Mouse (Mus musculus) stomach, postnatal 0 days (tissue): Measurements from ENCODE around the gene Astn2. TPM values are rescaled to one million over a fixed set of nuclear protein-coding genes. Genes with fewer than 3 reads are reported as not detected.
A peak's percentile ranks its signal among the peaks of the same experiment; 100 is the strongest.

Source experiments
- ATAC-seq: fragments of 200-750 bp; cut with Nextera tagmentation; 2 replicates; pipeline ENCODE4 v1.8.0; 2017; ENCODE audit not compliant: low FRiP score, low TSS enrichment
- DNase-seq: peaks from one replicate; pipeline ENCODE4 v3.0.0-alpha.2; 2016; ENCODE audit warnings: low spot score
- H3K27ac ChIP-seq: fragments of 300-500 bp; sonication (generic); replicated peaks from 2 replicates; pipeline ENCODE4 v1.5.1; 2014; ENCODE audit warnings: mild to moderate bottlenecking, control low read depth
- H3K27me3 ChIP-seq: fragments of 300-500 bp; sonication (generic); 2 replicates; pipeline ENCODE4 v1.6.1; 2014; ENCODE audit warnings: low read length; ENCODE audit not compliant: control insufficient read depth, insufficient read depth
- H3K36me3 ChIP-seq: fragments of 300-500 bp; sonication (generic); 2 replicates; pipeline ENCODE4 v1.6.1; 2014; ENCODE audit warnings: low read length, mixed read lengths; ENCODE audit not compliant: control insufficient read depth, insufficient read depth
- H3K4me1 ChIP-seq: fragments of 300-500 bp; sonication (generic); replicated peaks from 2 replicates; pipeline ENCODE4 v1.6.1; 2014; ENCODE audit warnings: antibody characterized with exemption; ENCODE audit not compliant: control insufficient read depth, insufficient read depth
- H3K4me2 ChIP-seq: fragments of 300-500 bp; sonication (generic); replicated peaks from 2 replicates; pipeline ENCODE4 v1.6.1; 2014; ENCODE audit warnings: low read depth, mild to moderate bottlenecking, control low read depth, moderate library complexity
- H3K4me3 ChIP-seq: fragments of 300-500 bp; sonication (generic); 2 replicates; pipeline ENCODE4 v1.5.1; 2014; ENCODE audit warnings: low read depth, low read length, control low read depth
- H3K9ac ChIP-seq: fragments of 300-500 bp; sonication (generic); 2 replicates; pipeline ENCODE4 v1.6.1; 2014; ENCODE audit warnings: mild to moderate bottlenecking, low read length, control low read depth, mixed read lengths
- H3K9me3 ChIP-seq: fragments of 300-500 bp; sonication (generic); 2 replicates; pipeline ENCODE4 v1.6.1; 2016; ENCODE audit warnings: low read length; ENCODE audit not compliant: control insufficient read depth
- CTCF ChIP-seq: IDR thresholded peaks from 2 replicates; pipeline ENCODE4 v1.5.1; 2016; ENCODE audit warnings: antibody characterized with exemption, low read depth, mild to moderate bottlenecking, moderate library complexity
- EP300 ChIP-seq: optimal IDR thresholded peaks from 2 replicates; pipeline ENCODE3; 2016; ENCODE audit warnings: antibody characterized with exemption
- WGBS: fragments of 180-500 bp; shearing (Covaris S2); extraction: QIAGEN DNeasy Blood & Tissue Kit; methylation state at CpG from one replicate; pipeline ENCODE4 v1.1.7; 2014; 5-methylcytosine and 5-hydroxymethylcytosine counted together
- polyA plus RNA-seq: library from polyadenylated mRNA; unstranded; fragments of >200 nt; fragmentation: Nextera tagmentation; extraction: Ambion mirVana; gene quantifications from 2 replicates; pipeline ENCODE4 v1.2.1, GENCODE M21; 2015

Astn2 gene
- polyA plus RNA-seq, 1 experiment from 2014 or later = 0.16 TPM

DNA sequence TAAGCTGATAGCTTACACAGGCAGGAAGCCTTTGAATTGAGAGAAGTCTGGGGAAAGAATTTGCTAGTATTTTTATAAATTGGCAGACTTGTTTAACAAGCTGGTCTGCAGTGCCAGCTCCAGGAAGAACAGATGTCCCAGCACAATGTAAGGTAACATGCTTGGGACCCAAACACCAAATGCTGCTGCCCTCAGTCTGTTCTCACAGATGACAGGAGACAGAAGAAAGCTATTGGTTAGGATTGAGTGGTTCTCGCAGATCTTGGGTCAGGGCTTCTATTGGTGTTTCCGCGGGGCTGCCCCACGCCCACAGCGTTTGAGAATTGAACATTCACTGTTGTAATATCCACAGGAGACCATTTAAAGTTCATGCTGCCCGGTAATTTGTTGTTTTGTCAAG is 793.5 kb downstream of the Astn2 start:
- Histone ChIP-seq H3K4me2 (no peak overlapping the region), H3K9ac (no peak overlapping the region), H3K4me3 (no peak overlapping the region), H3K27me3 (no peaks in the 10 kb centered on the region), H3K36me3 (peaks cover 22% of the 10 kb centered on the region), H3K4me1 (no peaks in the 10 kb centered on the region; the same call in 1 of the 2 replicates), H3K27ac (no peak overlapping the region), H3K9me3 (no peaks in the 10 kb centered on the region)
- WGBS = 85% methylated on average over 6 of the region's 6 CpGs
- ATAC-seq (no peak), DNase-seq (no peak)
- no peak for TF ChIP-seq EP300
- TF ChIP-seq CTCF = no peak

GRCm38 (mm10) chr4:65610329-65610728 is 794.1 kb downstream of the Astn2 start:
- Histone ChIP-seq H3K36me3 (peaks cover 20% of the 10 kb centered on the region), H3K27me3 (no peaks in the 10 kb centered on the region), H3K9me3 (no peaks in the 10 kb centered on the region), H3K4me3 (no peak overlapping the region), H3K4me1 (no peaks in the 10 kb centered on the region; the same call in 1 of the 2 replicates), H3K27ac (no peak overlapping the region), H3K9ac (no peak overlapping the region), H3K4me2 (no peak overlapping the region)
- DNase-seq = no peak
- 72% methylated on average over 5 of the region's 5 CpGs for WGBS
- no peak for TF ChIP-seq EP300
- TF ChIP-seq CTCF = no peak
- ATAC-seq = no peak

GRCm38 (mm10) chr4:65608112-65608511 is 796.3 kb downstream of the Astn2 start:
- H3K27ac ChIP-seq = no peak overlapping the region
- no peak for DNase-seq
- H3K4me3 ChIP-seq = no peak overlapping the region
- H3K36me3 ChIP-seq = peaks cover 1% of the 10 kb centered on the region; the same call in 1 of the 2 replicates
- no peaks in the 10 kb centered on the region for H3K9me3 ChIP-seq
- no peaks in the 10 kb centered on the region; the same call in 1 of the 2 replicates for H3K4me1 ChIP-seq
- H3K27me3 ChIP-seq = no peaks in the 10 kb centered on the region
- no peak overlapping the region for H3K9ac ChIP-seq
- 92% methylated on average over 4 of the region's 4 CpGs for WGBS
- H3K4me2 ChIP-seq = no peak overlapping the region
- no peak for ATAC-seq
- TF ChIP-seq CTCF = no peak
- no peak for TF ChIP-seq EP300

DNA sequence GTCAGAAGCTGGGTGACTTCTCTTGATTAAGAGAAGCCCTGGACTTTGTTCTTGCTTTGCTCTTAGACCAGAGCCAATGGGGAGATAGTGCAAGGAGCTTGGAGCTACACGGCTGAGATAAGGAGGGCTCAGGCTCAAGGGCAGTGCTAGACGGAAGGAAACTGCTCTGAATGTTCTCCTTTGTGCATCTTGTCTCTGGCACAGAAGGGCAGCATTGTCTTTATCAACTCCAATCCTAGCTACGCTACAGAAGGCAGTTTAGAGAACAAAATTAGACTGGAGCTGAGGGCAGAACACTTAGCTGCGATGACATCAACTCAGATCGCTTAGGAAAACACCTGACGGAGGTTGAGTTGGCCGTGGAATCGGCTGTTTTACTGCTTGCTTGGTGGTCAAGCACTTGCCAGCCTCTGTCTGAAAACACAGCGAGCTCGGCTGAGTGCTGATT is 797.2 kb downstream of the Astn2 start:
- H3K4me3 ChIP-seq = no peak overlapping the region
- H3K4me2 ChIP-seq = no peak overlapping the region; the same call in 1 of the 2 replicates
- H3K27me3 ChIP-seq = no peaks in the 10 kb centered on the region
- H3K27ac ChIP-seq = no peak overlapping the region
- no peaks in the 10 kb centered on the region for H3K36me3 ChIP-seq
- ATAC-seq (no peak), DNase-seq (no peak)
- WGBS = 79% methylated on average over 10 of the region's 10 CpGs
- H3K9me3 ChIP-seq = no peaks in the 10 kb centered on the region
- TF ChIP-seq EP300 = no peak
- no peak for TF ChIP-seq CTCF
- no peaks in the 10 kb centered on the region; the same call in 1 of the 2 replicates for H3K4me1 ChIP-seq
- H3K9ac ChIP-seq = no peak overlapping the region

GRCm38 (mm10) chr4:65605151-65605702 is 799.2 kb downstream of the Astn2 start:
- Histone ChIP-seq H3K9me3 (no peaks in the 10 kb centered on the region), H3K4me2 (peak overlapping the region; percentile 74), H3K9ac (peak overlapping the region; percentile 75), H3K36me3 (no peaks in the 10 kb centered on the region), H3K27me3 (no peaks in the 10 kb centered on the region), H3K27ac (no peak overlapping the region), H3K4me1 (no peaks in the 10 kb centered on the region; the same call in 1 of the 2 replicates), H3K4me3 (peak overlapping the region; percentile 72)
- peak; percentile 70 for ATAC-seq
- TF ChIP-seq CTCF (no peak), EP300 (no peak)
- 2% methylated on average over 21 of the region's 21 CpGs for WGBS
- no peak for DNase-seq

GRCm38 (mm10) chr4:65604504-65605150 is 799.8 kb downstream of the Astn2 start, which contains the start of gene Trim32:
Gene Trim32, plus strand, starts transcription at chr4:65604986.
- peak; percentile 98 for ATAC-seq
- peak; percentile 96 for DNase-seq
- Histone ChIP-seq H3K4me1 (no peaks in the 10 kb centered on the region; the same call in 1 of the 2 replicates), H3K36me3 (no peaks in the 10 kb centered on the region), H3K4me2 (peak within 1 kb of the TSS; percentile 74), H3K27ac (no peak within 1 kb of the TSS; the same call in 1 of the 2 replicates), H3K27me3 (no peaks in the 10 kb centered on the region), H3K9ac (peak within 1 kb of the TSS; percentile 75), H3K9me3 (no peaks in the 10 kb centered on the region), H3K4me3 (peak within 1 kb of the TSS; percentile 72)
- TF ChIP-seq EP300 (no peak), CTCF (peak; percentile 8; the same call in 1 of the 2 replicates)
- 2% methylated on average over 33 of the region's 33 CpGs for WGBS
